16 mouse cellular contexts compared by ENCODE assay signal in the genomic region with DNA sequence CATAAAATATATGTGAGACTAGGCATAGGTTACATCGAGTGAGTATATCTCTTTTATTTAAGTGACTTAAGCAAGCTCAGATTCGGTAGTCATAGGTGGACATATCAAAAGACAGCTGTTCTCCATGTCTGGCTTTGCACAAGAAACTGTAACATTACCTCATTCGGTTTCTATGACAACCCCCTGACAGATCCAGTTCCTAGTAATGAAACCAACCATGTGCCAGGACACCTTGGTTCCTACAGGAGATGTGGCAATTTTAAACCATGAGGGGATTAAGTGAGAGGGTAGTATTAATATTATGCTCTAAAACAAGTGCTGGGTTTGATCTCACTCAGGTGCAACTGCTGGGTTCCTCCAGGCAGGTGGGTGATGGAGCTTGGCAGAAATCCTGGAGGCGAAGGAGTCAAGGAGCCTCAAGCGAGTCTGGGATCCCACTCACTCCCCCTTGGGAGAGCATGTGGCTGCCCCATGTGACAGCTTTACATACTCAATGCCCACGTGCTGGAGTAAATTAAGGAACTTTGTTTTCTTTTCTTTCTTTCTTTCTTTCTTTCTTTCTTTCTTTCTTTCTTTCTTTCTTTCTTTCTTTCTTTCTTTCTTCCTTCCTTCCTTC.
A peak's percentile ranks its signal among the peaks of the same experiment; 100 is the strongest.
DNase-seq lines count a peak whose midpoint lies in the region; ATAC-seq and TF ChIP-seq lines count a peak whose summit lies in the region.
"Had no signal": no experiment of that assay in that cellular context is flagged by ENCODE, and none has a peak within 500 bp of the region (broad histone marks: within the 10 kb centered on the region; RNA-seq: fewer than 3 reads in every experiment).

No protein-coding gene starts in this region.

- no peaks in the 10 kb centered on the region for H3K27me3 ChIP-seq in limb, embryonic 14.5 days (ENCODE audit: control insufficient read depth, insufficient read depth, low read length)
- no peaks in the 10 kb centered on the region for H3K27me3 ChIP-seq in intestine, embryonic 15.5 days (replicated peaks)
- H3K27me3 ChIP-seq: embryonic facial prominence, embryonic 13.5 days; lung, embryonic 15.5 days had no signal

- peak overlapping the region; percentile 20; the same call in 1 of the 2 replicates for H3K27ac ChIP-seq in layer of hippocampus, adult 2 months
- no peak overlapping the region for H3K27ac ChIP-seq in limb, embryonic 14.5 days (replicated peaks; ENCODE audit: low read depth, low read length)
- no peak overlapping the region for H3K27ac ChIP-seq in intestine, embryonic 15.5 days
- H3K27ac ChIP-seq: embryonic facial prominence, embryonic 13.5 days; hindbrain, embryonic 10.5 days; lung, embryonic 15.5 days had no signal

- H3K4me3 ChIP-seq in layer of hippocampus, adult 2 months, result no peak overlapping the region
- H3K4me3 ChIP-seq in limb, embryonic 14.5 days (replicated peaks; ENCODE audit: low read length), result no peak overlapping the region
- no peak overlapping the region for H3K4me3 ChIP-seq in intestine, embryonic 15.5 days (replicated peaks)
- H3K4me3 ChIP-seq: embryonic facial prominence, embryonic 13.5 days; hindbrain, embryonic 10.5 days; lung, embryonic 15.5 days had no signal

- H3K4me2 ChIP-seq in limb, embryonic 14.5 days (replicated peaks; ENCODE audit: low read depth, low read length, severe bottlenecking), result no peak overlapping the region
- H3K4me2 ChIP-seq in intestine, embryonic 15.5 days (replicated peaks), result no peak overlapping the region
- H3K4me2 ChIP-seq: embryonic facial prominence, embryonic 13.5 days; lung, embryonic 15.5 days had no signal

- H3K36me3 ChIP-seq in limb, embryonic 14.5 days (ENCODE audit: control insufficient read depth, insufficient read depth, low read length), result no peaks in the 10 kb centered on the region
- no peaks in the 10 kb centered on the region for H3K36me3 ChIP-seq in intestine, embryonic 15.5 days
- H3K36me3 ChIP-seq: embryonic facial prominence, embryonic 13.5 days; hindbrain, embryonic 10.5 days; lung, embryonic 15.5 days had no signal

- WGBS in limb, embryonic 14.5 days, result 38% methylated on average over 6 of the region's 6 CpGs
- 76% methylated on average over 6 of the region's 6 CpGs for WGBS in intestine, embryonic 15.5 days

- ATAC-seq in limb, embryonic 14.5 days (ENCODE audit: low FRiP score, low read depth), result peak; percentile 68; the same call in 1 of the 2 replicates
- ATAC-seq in intestine, embryonic 15.5 days, result no peak

- TF ChIP-seq CTCF in layer of hippocampus, adult 2 months (conservative IDR thresholded peaks at IDR 0.05), result no peak

- DNase-seq in embryo, embryonic 10.5 days (ENCODE audit: low spot score), result peak; percentile 22
- no peak for DNase-seq in embryo, embryonic 11 days
- DNase-seq in layer of hippocampus, adult 2 months (ENCODE audit: low spot score in 2 of 2), result no peak
- no peak for DNase-seq in layer of hippocampus, adult 11-12 months (ENCODE audit: low spot score)
- DNase-seq in 416B (ENCODE audit: low read depth), result peak; percentile 55
- peak; percentile 64 for DNase-seq in limb, embryonic 14.5 days (ENCODE audit: low spot score)
- DNase-seq in urinary bladder, postnatal 10 days (ENCODE audit: low spot score), result no peak
- DNase-seq: cerebellum, adult 2 months; heart, adult 11 months; kidney, adult 11 months; left cerebral cortex, postnatal 4 days; right cerebral cortex, adult 18-20 months had no signal

- peaks cover 19% of the 10 kb centered on the region for H3K4me1 ChIP-seq in limb, embryonic 14.5 days (ENCODE audit: control insufficient read depth, insufficient read depth, low read length)
- H3K4me1 ChIP-seq in intestine, embryonic 15.5 days (replicated peaks), result no peaks in the 10 kb centered on the region
- H3K4me1 ChIP-seq: hindbrain, embryonic 10.5 days; lung, embryonic 15.5 days had no signal

- no peak for TF ChIP-seq POLR2A in limb, embryonic 14.5 days (IDR thresholded peaks at IDR 0.05; ENCODE audit: borderline replicate concordance, extremely low read depth, insufficient read depth, insufficient read length)

- no peaks in the 10 kb centered on the region for H3K9me3 ChIP-seq in limb, embryonic 14.5 days (ENCODE audit: control insufficient read depth, low read length)
- no peaks in the 10 kb centered on the region for H3K9me3 ChIP-seq in intestine, embryonic 15.5 days
- H3K9me3 ChIP-seq: embryonic facial prominence, embryonic 13.5 days; hindbrain, embryonic 10.5 days; lung, embryonic 15.5 days had no signal

- no peak overlapping the region for H3K9ac ChIP-seq in limb, embryonic 14.5 days (ENCODE audit: low read depth, low read length, severe bottlenecking)
- H3K9ac ChIP-seq in intestine, embryonic 15.5 days, result no peak overlapping the region
- H3K9ac ChIP-seq: embryonic facial prominence, embryonic 13.5 days; lung, embryonic 15.5 days had no signal

Comparison
In these comparisons a context has a peak if more than half of its experiments do, and no peak if none do; other contexts are left out.
1. DNase-seq: peak in embryo, embryonic 10.5 days (single experiment), 416B (single experiment) and limb, embryonic 14.5 days (single experiment); none in embryo, embryonic 11 days (single experiment), layer of hippocampus, adult 2 months (0 of 2), layer of hippocampus, adult 11-12 months (single experiment) and urinary bladder, postnatal 10 days (single experiment).